Comparison of ENCODE assay signal across 22 mouse cellular contexts in the genomic region with DNA sequence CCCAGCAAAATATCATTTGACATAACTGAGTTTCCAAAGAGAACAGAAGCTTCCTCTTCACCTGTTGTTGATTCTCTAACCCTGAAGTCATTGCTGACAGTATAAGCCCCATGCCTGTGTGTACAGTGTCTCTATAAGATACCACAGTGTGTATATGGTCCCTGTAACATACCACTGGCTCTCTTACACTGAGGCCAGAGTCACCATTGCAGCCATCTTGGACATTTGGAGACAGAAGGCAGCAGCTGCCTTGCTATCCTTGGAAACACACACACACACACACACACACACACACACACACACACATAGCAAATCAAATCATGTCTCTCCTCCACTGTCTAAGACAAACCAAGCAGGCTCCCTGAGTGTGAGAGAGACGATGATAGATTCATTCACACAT.
DNase-seq lines count a peak whose midpoint lies in the region; ATAC-seq and TF ChIP-seq lines count a peak whose summit lies in the region.
"Had no signal": no experiment of that assay in that cellular context is flagged by ENCODE, and none has a peak within 500 bp of the region (broad histone marks: within the 10 kb centered on the region; RNA-seq: fewer than 3 reads in every experiment).

No protein-coding gene starts in this region.

- H3K27me3 ChIP-seq in forebrain, embryonic 10.5 days (ENCODE audit: poor library complexity, severe bottlenecking) = 0 out of 2 replicates have a peak, but pooled peaks cover 3% of the 10 kb centered on the region
- no peaks in the 10 kb centered on the region for H3K27me3 ChIP-seq in forebrain, embryonic 14.5 days (replicated peaks; ENCODE audit: control insufficient read depth, insufficient read depth, low read length)
- H3K27me3 ChIP-seq in neural tube, embryonic 12.5 days (replicated peaks) = no peaks in the 10 kb centered on the region
- no peaks in the 10 kb centered on the region for H3K27me3 ChIP-seq in myocyte (ENCODE audit: control insufficient read depth, insufficient read depth, insufficient read length)
- no peaks in the 10 kb centered on the region for H3K27me3 ChIP-seq in midbrain, embryonic 14.5 days (ENCODE audit: control insufficient read depth, insufficient read depth, low read length)

- H3ac ChIP-seq in myocyte (ENCODE audit: control insufficient read depth, insufficient read length) = no peak overlapping the region

- no peaks in the 10 kb centered on the region for H3K36me3 ChIP-seq in forebrain, embryonic 10.5 days (replicated peaks)
- H3K36me3 ChIP-seq in forebrain, embryonic 14.5 days (ENCODE audit: control insufficient read depth, insufficient read depth, low read length) = no peaks in the 10 kb centered on the region
- no peaks in the 10 kb centered on the region for H3K36me3 ChIP-seq in neural tube, embryonic 12.5 days
- no peaks in the 10 kb centered on the region for H3K36me3 ChIP-seq in myocyte (ENCODE audit: control insufficient read depth, insufficient read depth)
- H3K36me3 ChIP-seq in midbrain, embryonic 14.5 days (ENCODE audit: control insufficient read depth, insufficient read depth, low read length) = no peaks in the 10 kb centered on the region
- H3K36me3 ChIP-seq: G1E; heart, embryonic 10.5 days had no signal

- peaks cover 20% of the 10 kb centered on the region for H3K4me1 ChIP-seq in forebrain, embryonic 10.5 days
- H3K4me1 ChIP-seq in forebrain, embryonic 14.5 days (ENCODE audit: control insufficient read depth, insufficient read depth, low read length) = peaks cover 5% of the 10 kb centered on the region; the same call in 1 of the 2 replicates
- peaks cover 15% of the 10 kb centered on the region for H3K4me1 ChIP-seq in neural tube, embryonic 12.5 days
- no peaks in the 10 kb centered on the region for H3K4me1 ChIP-seq in midbrain, embryonic 14.5 days (ENCODE audit: control insufficient read depth, insufficient read depth, low read length)

- ATAC-seq in forebrain, embryonic 14.5 days = no peak
- ATAC-seq in neural tube, embryonic 12.5 days (ENCODE audit: low FRiP score, low read depth) = peak; percentile 25; the same call in 1 of the 2 replicates
- no peak for ATAC-seq in midbrain, embryonic 14.5 days (ENCODE audit: low FRiP score, low TSS enrichment)
- ATAC-seq: CD4-positive, CD25-positive, alpha-beta regulatory T cell, adult 4 months; forebrain, embryonic 16.5 days had no signal

- 81% methylated on average over 1 of the region's 1 CpGs for WGBS in forebrain, embryonic 10.5 days
- 67% methylated on average over 1 of the region's 1 CpGs for WGBS in forebrain, embryonic 14.5 days
- 56% methylated on average over 1 of the region's 1 CpGs for WGBS in neural tube, embryonic 12.5 days
- WGBS in midbrain, embryonic 14.5 days = 57% methylated on average over 1 of the region's 1 CpGs

- DNase-seq in forebrain, embryonic 10.5 days (ENCODE audit: extremely low spot score, low spot score) = no peak
- DNase-seq in forebrain, embryonic 14.5 days (ENCODE audit: low spot score) = no peak
- DNase-seq in neural tube, embryonic 10.5 days (ENCODE audit: extremely low spot score, low spot score) = no peak
- DNase-seq in urinary bladder, postnatal 36 days (ENCODE audit: low spot score in 2 of 2) = no peak
- DNase-seq in midbrain, embryonic 14.5 days = no peak
- DNase-seq: adrenal gland, adult 8-10 months; adrenal gland, postnatal 36 days; B cell, adult 2 months; cerebellum, adult 11-12 months; cerebellum, adult 9-11 months; cerebellum, postnatal 36 days; gastrocnemius, postnatal 10 days; heart, adult 18-20 months; heart, postnatal 10 days; heart, postnatal 4 days had no signal

- no peak overlapping the region for H3K9ac ChIP-seq in forebrain, embryonic 14.5 days (ENCODE audit: low read length)
- H3K9ac ChIP-seq in neural tube, embryonic 12.5 days = no peak overlapping the region
- H3K9ac ChIP-seq in midbrain, embryonic 14.5 days (replicated peaks; ENCODE audit: low read length) = no peak overlapping the region
- H3K9ac ChIP-seq: hindbrain, embryonic 14.5 days had no signal

- no peak overlapping the region for H3K4me2 ChIP-seq in forebrain, embryonic 14.5 days (ENCODE audit: low read length)
- H3K4me2 ChIP-seq in neural tube, embryonic 12.5 days (replicated peaks) = no peak overlapping the region
- no peak overlapping the region for H3K4me2 ChIP-seq in myocyte (ENCODE audit: low read depth)
- H3K4me2 ChIP-seq in midbrain, embryonic 14.5 days (ENCODE audit: low read length) = no peak overlapping the region
- H3K4me2 ChIP-seq: hindbrain, embryonic 14.5 days had no signal

- H3K79me2 ChIP-seq in myocyte (ENCODE audit: control insufficient read depth, insufficient read depth) = no peaks in the 10 kb centered on the region

- H3K27ac ChIP-seq in forebrain, embryonic 10.5 days = peak overlapping the region; percentile 33; the same call in 1 of the 2 replicates
- H3K27ac ChIP-seq in forebrain, embryonic 14.5 days (ENCODE audit: low read depth, low read length) = no peak overlapping the region
- no peak overlapping the region for H3K27ac ChIP-seq in neural tube, embryonic 12.5 days
- no peak overlapping the region for H3K27ac ChIP-seq in midbrain, embryonic 14.5 days (replicated peaks; ENCODE audit: low read depth, low read length)
- H3K27ac ChIP-seq: hindbrain, embryonic 14.5 days had no signal

- H3K4me3 ChIP-seq in forebrain, embryonic 10.5 days = no peak overlapping the region
- H3K4me3 ChIP-seq in forebrain, embryonic 14.5 days (ENCODE audit: low read depth, low read length) = no peak overlapping the region
- H3K4me3 ChIP-seq in neural tube, embryonic 12.5 days = no peak overlapping the region
- no peak overlapping the region for H3K4me3 ChIP-seq in myocyte
- H3K4me3 ChIP-seq in midbrain, embryonic 14.5 days (replicated peaks; ENCODE audit: low read depth, low read length) = no peak overlapping the region
- H3K4me3 ChIP-seq: heart, embryonic 10.5 days had no signal

- H3K9me3 ChIP-seq in forebrain, embryonic 10.5 days = no peaks in the 10 kb centered on the region
- no peaks in the 10 kb centered on the region for H3K9me3 ChIP-seq in forebrain, embryonic 14.5 days (replicated peaks; ENCODE audit: control insufficient read depth, low read length)
- no peaks in the 10 kb centered on the region for H3K9me3 ChIP-seq in neural tube, embryonic 12.5 days
- no peaks in the 10 kb centered on the region for H3K9me3 ChIP-seq in midbrain, embryonic 14.5 days (ENCODE audit: control insufficient read depth, low read length)
- H3K9me3 ChIP-seq: heart, embryonic 10.5 days had no signal

- TF ChIP-seq POLR2A in myocyte (IDR thresholded peaks at IDR 0.05; ENCODE audit: insufficient read length, low read depth) = no peak

TF ChIP-seq in myocyte, 11 proteins besides CTCF, POLR2A, EP300 and RAD21:
- peak in 2 of 3 experiments; percentile 49 to 71 for TF ChIP-seq MYOD1 (IDR thresholded peaks at IDR 0.05; ENCODE audit: control insufficient read depth in 1 of 3, insufficient read length in 2 of 3, low read depth in 2 of 3)
- no peak for TF ChIP-seq TCF3 (IDR thresholded peaks at IDR 0.05; ENCODE audit: insufficient read length, low read depth)
